Mouse (Mus musculus) kidney, embryonic 16.5 days (tissue): Measurements from ENCODE around the gene Kmt2b. TPM values are rescaled to one million over a fixed set of nuclear protein-coding genes. Genes with fewer than 3 reads are reported as not detected.

Experiments
- ATAC-seq: fragments of 200-750 bp; cut with Nextera tagmentation; 2 replicates; pipeline ENCODE4 v1.8.0; 2017; ENCODE audit warnings: moderate TSS enrichment; ENCODE audit not compliant: low FRiP score, low TSS enrichment
- H3K27ac ChIP-seq: fragments of 300-500 bp; sonication (generic); 2 replicates; pipeline ENCODE4 v1.5.1; 2014; ENCODE audit warnings: low read length
- H3K27me3 ChIP-seq: fragments of 300-500 bp; sonication (generic); 2 replicates; pipeline ENCODE4 v1.6.1; 2014; ENCODE audit warnings: low read length, control low read depth, mixed read lengths; ENCODE audit not compliant: insufficient read depth
- H3K36me3 ChIP-seq: fragments of 300-500 bp; sonication (generic); 2 replicates; pipeline ENCODE4 v1.6.1; 2014; ENCODE audit warnings: low read length, control low read depth, mixed read lengths; ENCODE audit not compliant: insufficient read depth
- H3K4me1 ChIP-seq: fragments of 300-500 bp; sonication (generic); 2 replicates; pipeline ENCODE4 v1.6.1; 2014; ENCODE audit warnings: low read length, control low read depth, mixed read lengths; ENCODE audit not compliant: insufficient read depth
- H3K4me2 ChIP-seq: fragments of 300-500 bp; sonication (generic); replicated peaks from 2 replicates; pipeline ENCODE4 v1.6.1; 2014; ENCODE audit warnings: low read depth, low read length
- H3K4me3 ChIP-seq: fragments of 300-500 bp; sonication (generic); 2 replicates; pipeline ENCODE4 v1.5.1; 2014; ENCODE audit warnings: mild to moderate bottlenecking, low read length
- H3K9ac ChIP-seq: fragments of 300-500 bp; sonication (generic); replicated peaks from 2 replicates; pipeline ENCODE4 v1.6.1; 2014; ENCODE audit warnings: low read length
- H3K9me3 ChIP-seq: fragments of 300-500 bp; sonication (generic); 2 replicates; pipeline ENCODE4 v1.6.1; 2016; ENCODE audit warnings: low read length, control low read depth
- WGBS: fragments of 180-500 bp; shearing (Covaris S2); extraction: QIAGEN DNeasy Blood & Tissue Kit; methylation state at CpG from one replicate; pipeline ENCODE4 v1.1.7; 2014; 5-methylcytosine and 5-hydroxymethylcytosine counted together
- microRNA-seq: library from miRNA; unstranded; fragments of <30 nt; microRNA quantifications from one replicate; pipeline ENCODE4, GENCODE M21; 2016
- polyA plus RNA-seq: library from polyadenylated mRNA; unstranded; fragments of >200 nt; fragmentation: Nextera tagmentation; extraction: Ambion mirVana; gene quantifications from 2 replicates; pipeline ENCODE4 v1.2.1, GENCODE M21; 2015

The Kmt2b gene
- polyA plus RNA-seq, 1 experiment from 2014 or later: 9.0 TPM

DNA sequence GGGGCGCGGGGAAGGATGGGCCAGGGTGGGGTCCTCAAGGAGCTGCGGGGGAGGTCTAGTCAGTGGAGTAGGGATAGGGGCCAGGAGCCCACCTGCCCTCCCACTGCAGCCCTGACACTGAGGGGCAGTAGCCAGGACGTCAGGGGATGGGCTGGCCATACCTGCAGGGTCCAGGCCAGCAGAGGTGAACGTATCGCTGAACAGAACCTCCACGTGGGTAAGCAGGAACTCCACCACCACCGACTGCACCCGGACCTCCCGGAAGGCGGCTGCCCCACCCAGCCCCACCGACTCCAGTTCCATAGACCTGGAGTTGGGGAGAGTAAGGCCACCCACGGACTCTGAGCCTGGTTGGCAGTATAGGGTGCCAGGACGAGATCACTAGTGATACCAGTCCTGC lies 61.5 kb downstream of the Kmt2b start:
- Histone ChIP-seq H3K27me3 (no peaks in the 10 kb centered on the region), H3K4me1 (peaks cover 30% of the 10 kb centered on the region), H3K9ac (peak overlapping the region; percentile 60), H3K27ac (no peak overlapping the region), H3K9me3 (no peaks in the 10 kb centered on the region), H3K4me3 (no peak overlapping the region), H3K4me2 (peak overlapping the region; percentile 38; the same call in 1 of the 2 replicates), H3K36me3 (peaks cover 58% of the 10 kb centered on the region)
- ATAC-seq: peak; percentile 29; the same call in 1 of the 2 replicates
- 70% methylated on average over 14 of the region's 14 CpGs for WGBS

DNA sequence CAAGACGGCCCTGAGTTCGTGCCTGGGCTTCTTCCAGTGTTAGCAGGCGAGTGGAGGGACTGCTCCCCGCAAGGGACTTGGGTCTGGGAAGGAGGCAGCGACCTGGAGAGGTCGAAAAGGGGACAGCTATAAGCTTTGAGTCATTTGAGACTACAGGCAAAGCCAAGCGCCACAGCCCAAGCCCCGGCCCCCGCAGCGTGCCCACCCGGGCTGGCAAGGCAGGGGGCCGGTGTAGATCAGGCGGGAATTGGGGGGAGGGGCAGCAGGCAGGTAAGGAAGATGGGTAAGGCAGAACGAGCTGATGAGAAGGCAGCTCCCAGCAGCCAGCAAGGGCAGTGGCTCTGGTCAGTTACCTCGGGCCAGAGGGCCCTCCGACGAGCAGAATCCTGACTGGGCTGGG lies 62.1 kb downstream of the Kmt2b start:
- Histone ChIP-seq H3K9ac (peak overlapping the region; percentile 60), H3K27me3 (no peaks in the 10 kb centered on the region), H3K27ac (peak overlapping the region; percentile 76), H3K4me3 (peak overlapping the region; percentile 17), H3K36me3 (peaks cover 52% of the 10 kb centered on the region), H3K4me1 (peaks cover 30% of the 10 kb centered on the region), H3K4me2 (peak overlapping the region; percentile 38), H3K9me3 (no peaks in the 10 kb centered on the region)
- peak; percentile 7; the same call in 1 of the 2 replicates for ATAC-seq
- 15% methylated on average over 17 of the region's 17 CpGs for WGBS

- Histone ChIP-seq H3K4me2 (peak overlapping the region; percentile 38), H3K36me3 (peaks cover 49% of the 10 kb centered on the region), H3K4me1 (peaks cover 30% of the 10 kb centered on the region), H3K4me3 (peak overlapping the region; percentile 17), H3K9ac (peak overlapping the region; percentile 60), H3K27me3 (no peaks in the 10 kb centered on the region), H3K9me3 (no peaks in the 10 kb centered on the region), H3K27ac (peak overlapping the region; percentile 76)
- peak; percentile 67 for ATAC-seq
- WGBS: 16% methylated on average over 10 of the region's 10 CpGs
Measured at GRCm38 (mm10) chr7:30525954-30526353, 62.6 kb downstream of the Kmt2b start.

GRCm38 (mm10) chr7:30524487-30524886 lies 64.0 kb downstream of the Kmt2b start:
- no peak overlapping the region for H3K27ac ChIP-seq
- 85% methylated on average over 6 of the region's 6 CpGs for WGBS
- peaks cover 38% of the 10 kb centered on the region for H3K4me1 ChIP-seq
- ATAC-seq: no peak
- H3K4me3 ChIP-seq: no peak overlapping the region
- H3K27me3 ChIP-seq: no peaks in the 10 kb centered on the region
- H3K36me3 ChIP-seq: peaks cover 35% of the 10 kb centered on the region
- no peaks in the 10 kb centered on the region for H3K9me3 ChIP-seq
- no peak overlapping the region for H3K9ac ChIP-seq
- no peak overlapping the region for H3K4me2 ChIP-seq

DNA sequence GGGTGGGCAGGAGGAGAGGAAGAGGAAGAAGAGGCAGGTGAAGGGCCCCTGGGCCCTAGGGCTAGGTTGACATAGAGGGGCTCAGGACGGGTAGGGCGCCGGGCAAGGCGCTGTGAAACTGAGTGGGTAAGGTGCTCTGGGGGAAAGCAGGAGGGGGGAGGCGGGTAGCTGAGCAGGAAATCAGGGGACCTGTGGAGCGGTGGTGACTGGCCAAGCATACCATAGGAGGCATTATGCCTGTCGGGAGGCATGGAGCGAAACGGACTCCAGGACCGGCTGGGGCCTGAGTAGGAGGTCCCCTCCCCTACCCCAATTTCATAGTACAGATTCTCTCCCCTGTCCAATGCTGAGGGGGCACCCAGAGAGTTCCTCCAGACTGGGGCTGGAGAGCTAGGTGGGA lies 65.7 kb downstream of the Kmt2b start:
- Histone ChIP-seq H3K9me3 (no peaks in the 10 kb centered on the region), H3K4me2 (0 out of 2 replicates have a peak overlapping the region, but pooled peaks have one; percentile 7), H3K4me1 (peaks cover 38% of the 10 kb centered on the region), H3K27me3 (no peaks in the 10 kb centered on the region), H3K4me3 (no peak overlapping the region), H3K36me3 (peaks cover 19% of the 10 kb centered on the region), H3K9ac (0 out of 2 replicates have a peak overlapping the region, but pooled peaks have one; percentile 31), H3K27ac (peak overlapping the region; percentile 53; the same call in 1 of the 2 replicates)
- ATAC-seq: peak; percentile 24; the same call in 1 of the 2 replicates
- 52% methylated on average over 9 of the region's 10 CpGs for whole genome bisulfite sequencing

- Histone ChIP-seq H3K36me3 (peaks cover 17% of the 10 kb centered on the region), H3K27me3 (no peaks in the 10 kb centered on the region), H3K4me2 (no peak overlapping the region), H3K4me3 (no peak overlapping the region), H3K9ac (no peak overlapping the region), H3K27ac (no peak overlapping the region), H3K4me1 (peaks cover 25% of the 10 kb centered on the region), H3K9me3 (no peaks in the 10 kb centered on the region)
- WGBS: 76% methylated on average over 5 of the region's 5 CpGs
- ATAC-seq: no peak
Measured at GRCm38 (mm10) chr7:30520856-30521255, 67.7 kb downstream of the Kmt2b start.

GRCm38 (mm10) chr7:30520396-30520795 lies 68.1 kb downstream of the Kmt2b start:
- peaks cover 17% of the 10 kb centered on the region for H3K36me3 ChIP-seq
- H3K27ac ChIP-seq: no peak overlapping the region; the same call in 1 of the 2 replicates
- peaks cover 23% of the 10 kb centered on the region for H3K4me1 ChIP-seq
- no peaks in the 10 kb centered on the region for H3K9me3 ChIP-seq
- H3K4me3 ChIP-seq: no peak overlapping the region
- 51% methylated on average over 4 of the region's 4 CpGs for WGBS
- no peak overlapping the region for H3K4me2 ChIP-seq
- peak; percentile 17 for ATAC-seq
- no peaks in the 10 kb centered on the region for H3K27me3 ChIP-seq
- no peak overlapping the region for H3K9ac ChIP-seq

Small RNA genes within 50 kb of the gene (microRNA-seq; reads per million reads assigned to microRNA genes)
- gene Gm38670 (1.6 reads per million, percentile 3 among the genes with 10 or more reads in this experiment), gene Mir3569 (1.4 reads per million)

Other genes with a start within 250 kb of the Kmt2b start
- 6.8 and 8.3 TPM in 2 replicates for gene Lrfn3, start 226.0 kb downstream of the Kmt2b start, polyA plus RNA-seq
- gene Tyrobp, start 175.0 kb downstream of the Kmt2b start, polyA plus RNA-seq: 29.3 and 31.4 TPM in 2 replicates
- gene Hcst, start 168.9 kb downstream of the Kmt2b start, polyA plus RNA-seq: 0.63 and 0.84 TPM in 2 replicates
- 1.6 and 2.0 TPM in 2 replicates for gene Nfkbid, start 167.0 kb downstream of the Kmt2b start, polyA plus RNA-seq
- 27.9 and 31.5 TPM in 2 replicates for gene Aplp1, start 143.2 kb downstream of the Kmt2b start, polyA plus RNA-seq
- 0.78 and 1.1 TPM in 2 replicates for gene Kirrel2, start 131.0 kb downstream of the Kmt2b start, polyA plus RNA-seq
- gene Nphs1, start 130.4 kb downstream of the Kmt2b start, polyA plus RNA-seq: 5.4 and 5.5 TPM in 2 replicates
- gene Prodh2, start 95.1 kb downstream of the Kmt2b start, polyA plus RNA-seq: 21.1 and 27.6 TPM in 2 replicates
- 12.0 and 14.9 TPM in 2 replicates for gene Arhgap33, start 53.7 kb downstream of the Kmt2b start, polyA plus RNA-seq
- gene Hspb6, start 36.5 kb downstream of the Kmt2b start, polyA plus RNA-seq: 18.0 and 20.6 TPM in 2 replicates
- gene Proser3, start 36.4 kb downstream of the Kmt2b start, polyA plus RNA-seq: 12.0 and 16.6 TPM in 2 replicates
- gene Lin37, start 28.9 kb downstream of the Kmt2b start, polyA plus RNA-seq: 47.0 and 48.1 TPM in 2 replicates
- gene U2af1l4, start 25.4 kb downstream of the Kmt2b start, polyA plus RNA-seq: 91.6 and 99.4 TPM in 2 replicates
- gene Gm49396, start 25.4 kb downstream of the Kmt2b start, polyA plus RNA-seq: 18.2 and 18.9 TPM in 2 replicates
- 142 and 148 TPM in 2 replicates for gene Psenen, start 25.1 kb downstream of the Kmt2b start, polyA plus RNA-seq
- gene Igflr1, start 23.3 kb downstream of the Kmt2b start, polyA plus RNA-seq: 6.0 and 8.7 TPM in 2 replicates
- 0.77 and 1.3 TPM in 2 replicates for gene Zbtb32, start 10.2 kb upstream of the Kmt2b start, polyA plus RNA-seq
- 7.9 and 13.0 TPM in 2 replicates for gene Upk1a, start 24.1 kb upstream of the Kmt2b start, polyA plus RNA-seq
- 1,049 TPM in 2 replicates for gene Cox6b1, start 37.4 kb upstream of the Kmt2b start, polyA plus RNA-seq
- gene Etv2, start 47.1 kb upstream of the Kmt2b start, polyA plus RNA-seq: not detected in 2 replicates
- gene Rbm42, start 61.6 kb upstream of the Kmt2b start, polyA plus RNA-seq: 111 and 119 TPM in 2 replicates
- gene Haus5, start 76.3 kb upstream of the Kmt2b start, polyA plus RNA-seq: 59.4 and 67.0 TPM in 2 replicates
- not detected in 2 replicates for gene Pmis2, start 82.9 kb upstream of the Kmt2b start, polyA plus RNA-seq
- gene 2200002J24Rik, start 110.2 kb upstream of the Kmt2b start, polyA plus RNA-seq: 0.40 and 0.51 TPM in 2 replicates
- 2.1 and 3.2 TPM in 2 replicates for gene Atp4a, start 123.5 kb upstream of the Kmt2b start, polyA plus RNA-seq
- gene Tmem147, start 140.8 kb upstream of the Kmt2b start, polyA plus RNA-seq: 209 and 225 TPM in 2 replicates
- 0.21 and 0.45 TPM in 2 replicates for gene Gapdhs, start 155.0 kb upstream of the Kmt2b start, polyA plus RNA-seq
- 1.7 and 2.3 TPM in 2 replicates for gene Sbsn, start 162.7 kb upstream of the Kmt2b start, polyA plus RNA-seq
- 0.89 and 1.2 TPM in 2 replicates for gene Dmkn, start 175.0 kb upstream of the Kmt2b start, polyA plus RNA-seq
- 1.0 and 1.5 TPM in 2 replicates for gene Krtdap, start 199.2 kb upstream of the Kmt2b start, polyA plus RNA-seq
- 0.28 and 0.30 TPM in 2 replicates for gene Ffar2, start 235.0 kb upstream of the Kmt2b start, polyA plus RNA-seq